Mouse (Mus musculus) lung, postnatal 36 days (tissue): ENCODE results near the gene Nthl1.

ENCODE experiments used
- DNase-seq: peaks from one replicate; pipeline ENCODE4 v3.0.0; 2022; ENCODE audit warnings: mixed read lengths

Nthl1 gene

DNA sequence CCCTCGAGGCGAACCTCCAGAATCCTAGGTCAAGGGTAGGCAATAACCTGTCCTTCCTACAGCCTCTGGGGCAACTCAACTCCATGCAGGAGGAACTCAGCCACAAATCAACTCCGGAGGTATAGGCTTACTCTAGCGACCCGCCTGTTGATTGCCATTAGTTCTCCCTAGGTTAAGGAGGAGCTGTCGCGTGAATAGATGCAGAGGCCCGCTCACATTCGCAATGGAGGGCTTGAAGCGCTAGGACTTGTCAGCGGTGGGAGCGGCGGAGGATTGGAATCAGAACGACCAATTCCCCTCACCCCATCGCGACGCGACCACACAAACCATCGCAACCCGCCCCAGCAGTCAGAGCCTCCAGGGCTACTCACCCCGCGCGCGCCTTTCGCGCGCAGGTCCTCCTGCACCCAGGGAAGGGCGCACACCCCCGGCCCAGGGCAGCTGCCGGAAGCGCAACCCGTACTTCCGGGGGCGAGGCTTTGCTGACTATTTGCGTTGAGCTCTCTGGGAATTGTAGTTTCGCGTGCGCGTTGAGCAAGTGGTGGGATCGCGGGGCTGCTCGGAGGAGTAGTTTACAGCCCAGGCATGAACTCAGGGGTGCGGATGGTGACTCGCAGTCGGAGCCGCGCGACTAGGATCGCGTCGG is at the start of gene Nthl1, which contains the start of gene Tsc2:
Gene Nthl1 (plus strand): TSS at position 514 of the 646 bp plus-strand sequence.
Gene Tsc2 (minus strand): TSS at position 464 of the 646 bp plus-strand sequence.
- peak; percentile 93 for DNase-seq

DNA sequence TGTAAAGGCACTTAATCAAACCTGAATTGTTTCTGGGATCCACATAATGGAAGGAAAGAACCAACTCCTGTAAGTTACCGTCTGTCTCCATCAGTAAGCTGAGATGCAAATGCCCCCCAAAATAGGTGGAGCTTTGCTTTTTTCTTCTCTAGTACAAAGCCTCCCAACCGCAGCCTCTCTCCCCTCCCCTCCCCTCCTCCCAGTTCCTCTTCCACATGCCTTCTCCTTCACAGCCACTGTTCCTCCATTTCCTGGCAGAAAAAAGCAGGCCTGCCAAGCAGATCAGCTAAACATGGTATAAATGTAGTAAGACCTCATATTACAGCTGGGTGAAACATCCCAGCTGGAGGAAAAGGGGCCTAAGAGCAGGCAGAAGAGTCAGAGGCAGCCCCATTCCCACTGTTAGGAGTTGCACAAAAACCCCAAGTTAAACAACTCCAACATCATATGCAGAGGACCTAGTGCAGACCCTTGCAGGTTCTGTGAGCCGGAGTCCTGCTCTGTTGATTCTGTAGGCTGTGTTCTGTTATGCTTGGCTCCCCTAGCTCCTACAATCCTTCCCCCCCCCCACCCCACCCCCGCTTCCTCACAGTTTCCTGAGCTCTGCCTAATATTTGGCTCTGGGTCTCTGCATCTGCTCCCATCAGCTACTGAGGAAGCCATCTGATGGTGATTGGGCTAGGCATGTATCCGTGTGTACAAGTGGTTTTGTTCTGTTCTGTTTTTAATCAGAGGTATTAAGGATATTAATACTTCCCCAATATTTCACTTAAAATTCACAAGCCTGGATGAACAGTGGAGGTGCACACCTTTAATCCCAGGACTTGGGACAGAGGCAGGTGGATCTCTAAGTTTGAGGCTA is 48.6 kb upstream of the Nthl1 start:
- peak; percentile 15 for DNase-seq

DNA sequence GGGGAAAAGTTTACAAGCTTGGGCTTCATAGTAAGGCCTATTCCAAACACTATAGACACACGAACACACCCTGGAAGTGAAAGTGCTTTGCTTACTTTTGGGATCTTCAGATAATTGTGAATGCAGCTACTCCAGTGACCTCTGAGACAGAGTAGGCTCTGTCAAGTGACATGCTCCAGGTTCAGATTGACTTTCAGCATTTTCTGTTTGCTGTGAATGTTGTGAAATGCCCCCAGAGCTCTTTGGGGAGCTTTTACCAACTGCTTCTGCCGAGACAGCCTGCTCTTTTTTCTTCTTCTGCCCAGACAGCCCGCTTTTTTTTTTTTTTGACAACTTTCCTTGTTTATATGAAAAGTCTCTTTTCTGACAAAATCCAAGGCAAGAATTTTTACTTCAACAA is 48.0 kb upstream of the Nthl1 start:
- peak; percentile 28 for DNase-seq

DNA sequence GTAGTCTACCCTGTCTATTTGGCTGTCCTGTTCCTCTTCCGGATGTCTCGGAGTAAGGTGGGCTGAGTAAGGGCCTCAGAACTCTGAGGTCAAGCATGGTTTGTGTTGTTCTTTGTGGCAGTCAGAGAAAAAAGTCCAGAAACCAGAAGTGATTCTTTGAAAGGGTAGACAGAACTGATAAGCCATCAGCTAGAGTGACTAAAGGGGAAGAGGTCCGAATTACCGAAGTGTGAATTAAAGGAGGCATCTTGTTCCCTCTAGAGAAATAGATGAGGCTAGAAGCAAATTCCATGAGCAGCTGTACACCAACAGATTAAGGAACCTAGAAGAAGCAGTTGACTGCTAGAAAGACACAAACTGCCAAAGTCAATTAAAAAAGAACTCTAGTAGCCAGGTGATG is 45.9 kb upstream of the Nthl1 start:
- DNase-seq: no peak

DNA sequence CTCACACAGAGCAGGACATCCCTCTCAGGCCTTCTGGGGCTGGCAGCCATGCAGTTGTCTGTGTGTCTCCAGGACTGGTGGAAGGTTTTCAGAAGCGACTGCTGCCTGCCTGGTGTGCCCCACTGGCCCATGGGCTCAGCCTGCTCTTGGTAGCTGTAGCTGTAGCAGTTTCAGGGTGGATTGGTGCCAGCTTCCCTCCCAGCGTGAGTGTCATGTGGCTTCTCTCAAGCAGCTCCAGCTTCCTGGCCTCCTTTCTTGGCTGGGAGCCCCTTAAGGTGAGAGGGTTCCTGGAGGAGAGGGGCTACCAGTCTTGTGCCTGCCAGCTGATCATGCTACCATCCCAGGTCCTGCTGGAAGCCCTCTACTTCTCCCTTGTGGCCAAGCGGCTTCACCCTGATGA is 41.5 kb upstream of the Nthl1 start:
- peak; percentile 46 for DNase-seq

DNA sequence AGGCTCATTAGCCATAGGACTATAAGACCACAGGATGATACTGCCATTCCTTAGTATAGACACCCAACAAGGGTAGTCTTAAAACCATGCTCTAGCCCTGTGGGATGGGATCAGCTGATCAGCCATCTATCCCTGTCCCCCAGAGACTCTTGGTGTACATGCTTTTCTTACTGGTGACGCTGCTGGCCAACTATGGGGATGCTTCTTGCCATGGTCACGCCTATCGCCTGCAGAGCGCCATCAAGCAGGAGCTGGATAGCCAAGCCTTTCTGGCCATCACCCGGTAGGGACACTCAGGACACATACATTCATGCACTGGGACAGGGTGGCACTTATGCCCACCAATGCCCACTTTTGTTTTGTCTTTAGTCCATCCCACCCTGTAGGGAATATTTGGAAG is 40.8 kb upstream of the Nthl1 start:
- no peak for DNase-seq

DNA sequence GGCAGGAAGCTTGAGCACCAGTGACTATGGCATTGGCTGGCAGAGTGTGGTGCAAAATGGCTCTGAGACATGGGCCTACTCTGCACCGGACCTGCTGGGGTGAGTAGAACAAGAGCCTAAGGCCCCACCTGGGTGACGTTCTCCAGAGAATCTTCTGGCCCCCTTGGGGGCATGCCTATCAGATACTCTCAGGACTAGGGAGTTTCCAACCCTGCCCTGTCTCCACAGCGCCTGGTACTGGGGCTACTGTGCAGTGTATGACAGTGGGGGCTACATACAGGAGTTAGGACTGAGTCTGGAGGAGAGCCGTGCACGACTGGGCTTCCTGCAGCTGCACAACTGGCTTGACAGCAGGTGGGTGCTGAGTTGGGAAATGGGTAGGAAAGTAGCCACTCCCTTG is 39.2 kb upstream of the Nthl1 start:
- DNase-seq: no peak

DNA sequence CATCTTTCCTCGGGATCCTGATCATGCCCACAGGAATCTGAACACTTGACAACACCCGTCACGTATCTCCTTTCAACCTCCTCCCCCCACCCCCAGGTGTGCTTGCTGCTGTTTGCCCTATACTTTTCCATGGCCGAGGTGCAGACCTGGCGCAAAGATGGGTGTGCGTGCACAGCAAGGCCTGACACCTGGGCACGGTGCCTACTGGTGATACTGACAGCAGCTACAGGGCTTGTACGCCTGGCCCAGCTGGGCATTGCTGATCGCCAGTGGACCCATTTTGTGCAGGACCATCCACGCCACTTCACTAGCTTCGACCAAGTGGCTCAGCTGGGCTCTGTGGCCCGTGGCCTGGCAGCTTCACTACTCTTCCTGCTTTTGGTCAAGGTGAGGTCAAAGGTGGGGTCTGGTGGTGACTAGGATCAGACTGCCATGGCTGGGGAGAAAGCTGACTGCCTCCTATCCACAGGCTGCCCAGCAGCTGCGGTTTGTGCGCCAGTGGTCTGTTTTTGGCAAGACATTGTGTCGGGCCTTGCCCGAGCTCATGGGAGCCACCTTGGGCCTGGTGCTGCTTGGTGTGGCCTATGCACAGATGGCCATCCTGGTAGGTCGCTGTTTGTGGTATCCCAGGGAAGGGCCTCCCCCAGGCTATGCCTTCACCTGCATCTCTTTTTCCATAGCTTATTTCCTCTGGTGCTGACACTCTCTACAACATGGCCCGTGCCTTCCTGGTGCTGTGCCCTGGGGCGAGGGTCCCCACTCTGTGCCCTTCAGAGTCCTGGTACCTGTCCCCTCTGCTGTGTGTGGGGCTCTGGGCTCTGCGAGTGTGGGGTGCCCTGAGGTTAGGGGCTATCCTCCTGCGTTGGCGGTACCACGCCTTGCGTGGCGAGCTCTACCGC is 38.2 kb upstream of the Nthl1 start:
- DNase-seq: no peak

DNA sequence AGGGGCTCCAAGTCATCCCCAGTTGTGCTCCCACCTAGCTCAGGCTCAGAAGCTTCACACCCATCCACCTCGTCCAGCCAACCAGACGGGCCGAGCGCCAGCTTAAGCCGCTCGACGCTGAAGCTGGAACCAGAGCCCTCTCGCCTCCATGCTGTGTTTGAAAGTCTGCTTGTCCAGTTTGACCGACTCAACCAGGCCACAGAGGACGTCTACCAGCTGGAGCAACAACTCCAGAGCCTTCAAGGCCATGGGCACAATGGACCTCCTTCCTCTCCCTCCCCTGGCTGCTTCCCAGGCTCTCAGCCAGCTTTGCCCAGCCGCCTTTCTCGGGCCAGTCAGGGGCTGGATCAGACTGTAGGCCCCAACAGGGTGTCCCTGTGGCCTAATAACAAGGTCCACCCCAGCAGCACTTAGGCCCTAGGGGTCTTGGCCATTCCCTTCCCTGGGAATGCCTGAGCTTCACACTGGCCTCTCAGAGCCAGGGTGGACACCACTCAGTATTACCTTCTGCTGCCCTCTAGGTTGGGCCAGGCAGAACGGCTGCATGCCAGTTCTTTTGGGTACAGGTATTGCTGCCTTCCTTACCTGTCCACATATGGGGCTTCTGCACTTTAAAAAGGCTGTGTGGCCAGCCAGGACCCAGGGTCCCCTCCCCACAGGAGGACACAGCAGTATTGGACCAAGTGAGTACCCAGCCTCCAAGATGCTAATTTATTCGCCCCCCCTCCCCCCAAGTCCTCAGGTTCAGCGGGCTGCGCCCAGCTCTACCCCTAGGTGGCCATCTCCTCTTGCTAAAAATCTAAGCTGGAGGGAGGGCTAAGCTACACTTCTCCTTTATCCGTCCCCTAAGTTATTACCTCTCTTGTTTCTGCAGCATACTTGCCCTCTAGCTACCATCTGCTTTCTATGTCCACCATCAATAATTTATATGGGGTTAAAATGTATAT is 37.1 kb upstream of the Nthl1 start:
- DNase-seq: no peak

DNA sequence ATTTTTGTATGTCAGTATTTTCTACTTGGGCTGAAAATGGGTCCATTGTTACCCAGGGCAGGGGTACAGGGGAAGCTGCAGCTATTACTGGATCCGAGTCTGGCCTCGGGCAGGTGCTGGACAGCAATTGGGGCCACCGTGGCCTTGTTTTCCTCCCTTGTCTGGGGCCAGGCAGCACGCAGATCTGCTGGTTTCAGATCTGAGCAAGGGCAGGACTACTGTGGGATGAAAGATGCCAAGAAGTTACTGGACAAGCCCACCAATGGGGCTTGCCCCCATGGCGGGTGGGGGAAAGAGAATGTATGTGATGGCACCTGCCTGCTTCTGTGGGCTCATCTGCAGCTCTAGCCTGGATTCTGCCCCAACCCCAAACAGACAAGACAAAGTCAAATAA is 36.4 kb upstream of the Nthl1 start:
- no peak for DNase-seq

DNA sequence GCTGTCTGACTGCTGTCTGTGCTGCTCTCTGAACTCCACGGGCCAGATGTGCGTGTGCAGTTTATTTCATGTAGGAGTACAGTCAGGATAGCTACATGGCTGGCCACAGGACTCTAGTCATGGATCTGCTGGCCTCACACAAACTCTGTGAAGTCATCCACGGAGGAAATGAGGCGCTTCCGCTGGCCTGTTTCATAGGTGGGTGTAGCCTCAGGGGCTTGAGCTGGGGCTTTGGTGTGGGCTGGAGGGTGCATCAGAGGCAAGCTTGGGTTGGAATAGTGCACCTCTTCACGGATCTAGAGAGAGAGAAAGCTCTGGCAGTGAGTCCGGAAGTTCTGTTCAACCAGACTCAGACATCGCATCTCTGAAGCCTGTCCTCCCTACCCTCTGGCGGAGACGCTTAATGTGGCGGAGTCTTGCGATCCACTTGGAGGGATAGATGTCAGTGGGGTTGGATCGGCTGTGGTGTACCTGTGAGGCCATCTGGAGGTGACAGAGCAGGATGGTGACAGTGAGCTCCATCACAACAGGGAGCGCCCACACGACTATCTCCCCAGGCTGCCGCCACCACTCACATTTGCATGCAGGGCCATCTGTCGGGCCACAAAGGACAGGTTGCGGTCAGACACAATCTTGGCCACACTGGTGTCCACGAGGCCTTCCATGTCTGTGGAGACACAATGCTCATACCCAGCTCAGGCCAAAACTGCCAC is 35.9 kb upstream of the Nthl1 start:
- DNase-seq: no peak

DNA sequence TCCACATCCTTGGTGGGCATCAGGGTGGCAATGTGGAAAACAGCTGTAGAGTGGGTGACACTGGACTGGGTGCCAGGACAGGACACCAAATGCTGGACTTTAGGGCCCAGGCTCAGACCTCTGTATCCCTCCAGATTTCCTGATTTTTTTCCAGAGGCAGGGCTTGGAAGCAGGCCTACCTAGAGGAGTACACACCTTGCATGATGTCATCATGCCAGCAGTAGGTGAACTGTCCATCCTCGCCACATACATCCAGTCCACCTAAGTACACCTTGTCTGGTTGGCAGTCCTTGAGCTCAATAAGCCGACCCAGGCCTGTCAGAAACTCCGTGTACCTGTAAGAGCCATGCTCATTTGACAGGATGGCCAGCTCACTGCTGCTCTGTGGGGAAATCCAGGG is 34.5 kb upstream of the Nthl1 start:
- no peak for DNase-seq

DNA sequence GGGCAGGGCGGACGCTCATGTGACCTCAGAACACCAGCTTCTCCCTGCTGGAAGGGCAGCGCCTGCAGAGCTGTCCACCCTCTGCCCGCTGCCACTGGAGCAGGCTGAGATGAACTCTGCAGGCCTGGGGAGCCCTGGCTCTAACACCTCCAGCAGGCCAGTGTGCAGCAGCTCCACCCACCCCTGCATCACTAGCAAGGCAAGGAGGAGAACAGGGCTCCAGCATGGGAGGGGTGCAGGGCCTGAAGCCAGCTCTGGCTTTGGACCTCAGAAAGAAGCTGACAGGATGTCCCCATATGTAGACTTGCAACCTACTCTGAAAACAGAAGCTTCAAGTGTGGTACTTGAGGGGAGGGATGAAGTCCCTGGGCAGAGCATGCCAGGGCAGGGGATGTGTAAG is 32.0 kb upstream of the Nthl1 start:
- no peak for DNase-seq

DNA sequence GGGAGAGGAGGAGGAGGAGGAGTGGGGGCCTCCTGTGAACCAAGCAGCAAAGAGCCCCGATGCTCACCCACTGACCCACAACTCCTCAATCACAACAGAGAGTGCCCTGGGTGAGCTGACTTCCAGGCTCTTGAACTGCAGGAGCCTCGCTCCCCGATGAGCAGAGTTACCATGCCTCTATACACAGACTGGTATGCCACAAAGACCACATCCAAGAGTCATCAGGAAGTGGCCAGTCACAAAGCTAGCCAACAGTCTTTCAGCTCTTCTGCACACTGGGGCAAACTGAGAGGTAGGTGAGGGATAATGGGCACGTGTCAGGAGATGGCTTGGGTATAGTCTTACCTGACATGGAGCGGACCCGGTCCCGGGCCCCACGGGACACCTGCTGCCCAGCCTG is 28.5 kb upstream of the Nthl1 start:
- DNase-seq: no peak

DNA sequence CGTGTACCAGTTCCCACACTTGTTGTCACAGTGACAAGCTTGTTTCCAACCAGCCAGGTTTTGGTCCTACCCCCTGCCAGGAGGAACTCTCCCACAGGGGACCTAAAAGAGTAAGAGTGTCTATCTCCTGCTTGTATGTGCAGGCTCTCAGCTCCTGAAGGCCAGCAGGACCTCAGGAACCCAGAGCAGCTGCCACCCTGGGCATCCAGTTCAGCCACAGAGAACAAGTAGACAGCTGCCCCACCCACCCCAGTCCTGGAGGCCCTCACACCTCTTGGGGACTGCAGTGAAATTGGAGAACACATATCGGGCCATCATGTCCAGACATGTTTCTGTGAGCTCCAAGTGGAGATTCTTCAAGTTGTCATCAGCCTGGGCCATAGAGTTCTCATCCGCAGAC is 27.9 kb upstream of the Nthl1 start:
- DNase-seq: no peak

DNA sequence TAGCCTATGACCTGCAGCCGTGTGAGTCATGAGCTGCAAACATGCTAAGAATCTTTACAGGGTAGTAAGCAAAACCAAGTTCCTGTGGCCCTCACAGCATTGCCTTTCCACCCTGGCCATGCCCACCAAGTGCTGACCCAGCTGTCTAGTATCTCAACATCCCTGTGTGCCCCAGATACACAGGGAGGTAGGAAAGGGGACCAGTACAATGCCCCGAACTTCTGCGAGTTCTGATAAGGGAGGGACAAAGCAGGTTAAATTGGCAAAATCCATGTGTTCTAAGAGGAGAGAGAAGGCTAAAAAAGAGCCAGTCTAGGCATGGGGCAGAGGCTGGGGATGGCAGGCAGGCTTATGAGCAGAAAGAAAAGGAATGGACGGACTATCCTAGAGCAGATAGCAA is 24.1 kb upstream of the Nthl1 start:
- no peak for DNase-seq

DNA sequence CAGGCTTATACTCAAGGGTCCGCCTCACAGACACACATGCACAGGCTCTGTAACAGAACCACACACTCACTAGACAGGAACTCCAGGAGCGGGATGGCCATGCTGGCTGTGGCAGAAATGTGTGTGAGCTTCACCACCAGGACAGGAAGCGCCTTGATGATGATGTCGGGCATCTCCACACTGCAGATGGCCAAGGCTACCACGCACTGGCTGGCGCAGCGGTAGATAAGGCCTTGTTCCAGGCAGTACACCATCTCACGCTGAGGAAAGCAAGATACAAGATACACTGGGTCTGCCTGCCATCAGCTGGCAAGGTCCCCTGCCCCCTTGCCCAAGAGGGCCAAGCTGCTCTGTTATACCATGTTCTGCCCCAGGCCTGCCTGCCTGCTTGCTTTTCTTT is 23.6 kb upstream of the Nthl1 start:
- no peak for DNase-seq

DNA sequence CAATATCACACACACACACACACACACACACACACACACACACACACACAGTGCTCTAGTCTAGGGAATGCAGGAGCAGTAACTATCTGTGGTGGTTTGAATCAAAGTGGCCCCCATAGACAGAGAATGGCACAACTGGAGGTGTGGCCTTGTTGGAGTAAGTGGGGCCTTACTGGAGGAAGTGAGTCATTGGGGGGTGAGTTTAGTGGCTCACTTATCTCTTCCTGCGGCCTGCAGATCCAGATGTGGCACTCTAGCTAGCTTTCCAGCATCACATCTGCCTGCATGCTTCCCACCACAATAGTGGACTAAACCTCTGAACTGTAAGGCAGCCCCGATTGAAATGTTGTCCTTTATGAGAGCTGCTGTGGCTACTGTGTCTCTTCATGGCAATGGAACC is 21.8 kb upstream of the Nthl1 start:
- no peak for DNase-seq

DNA sequence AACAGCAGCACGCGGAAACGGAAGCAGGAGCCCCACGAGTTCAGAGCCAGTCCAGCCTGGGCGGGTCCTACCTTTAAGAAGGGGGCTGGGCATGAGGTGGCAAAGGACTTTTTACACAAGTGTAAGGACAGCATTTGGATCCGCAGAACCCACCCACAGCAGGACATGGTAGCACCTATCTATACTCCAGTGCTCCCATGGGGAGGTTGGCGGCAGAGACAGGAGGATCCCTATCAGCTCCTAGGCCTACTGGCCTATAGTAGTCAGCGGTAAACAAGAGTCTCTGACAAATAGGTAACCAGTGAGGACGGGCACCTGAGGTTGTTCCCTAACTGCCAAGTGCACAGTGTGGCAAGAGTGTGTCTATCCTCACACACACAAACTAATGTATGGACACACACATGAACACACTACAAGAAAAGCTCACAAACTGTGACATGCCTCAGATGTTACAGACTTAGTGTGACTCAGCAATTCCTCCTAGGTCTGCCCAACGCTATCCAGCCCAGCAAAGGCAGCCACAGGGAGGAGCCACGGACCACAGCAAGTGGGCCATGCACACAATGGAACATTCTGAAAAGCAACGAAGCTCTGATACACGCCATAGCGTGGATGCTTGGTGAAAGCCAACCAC is 14.8 kb upstream of the Nthl1 start:
- DNase-seq: no peak

DNA sequence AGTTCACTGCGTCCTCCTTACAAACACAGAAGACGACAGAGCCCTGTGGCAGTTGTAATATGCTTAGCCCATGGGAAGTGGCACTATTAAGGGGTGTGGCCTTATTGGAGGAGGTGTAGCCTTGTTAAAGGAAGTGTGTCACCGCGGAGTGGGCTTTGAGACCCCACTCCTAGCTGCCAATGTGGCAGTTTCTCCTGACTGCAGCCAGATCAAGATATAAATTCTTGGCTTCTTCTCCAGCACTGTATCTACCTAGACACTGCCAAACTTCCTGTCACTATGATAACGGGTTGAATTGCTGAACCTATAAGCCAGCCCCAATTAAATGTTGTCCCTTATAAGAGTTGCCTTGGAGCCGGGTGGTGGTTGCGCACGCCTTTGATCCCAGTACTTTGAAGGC is 7.0 kb upstream of the Nthl1 start:
- no peak for DNase-seq

DNA sequence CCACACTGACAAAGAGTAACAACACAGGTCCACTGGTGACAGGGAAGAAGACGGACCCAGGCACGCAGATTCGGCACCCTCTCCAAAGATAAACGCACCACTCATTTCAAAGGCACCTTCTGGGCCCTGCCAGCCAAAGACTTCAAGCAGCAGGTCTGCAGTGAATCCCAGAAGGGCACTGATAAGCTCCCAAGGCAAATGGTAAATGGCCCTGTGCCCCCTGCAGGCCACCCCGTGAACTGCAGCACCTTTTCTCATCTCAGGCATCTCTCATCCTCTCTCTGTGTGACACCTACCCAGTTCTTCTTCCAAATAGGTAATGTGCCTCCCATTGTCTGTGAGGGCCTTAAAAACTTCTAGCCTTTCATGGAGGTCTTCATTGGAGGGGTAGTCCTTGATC is 3.8 kb upstream of the Nthl1 start:
- peak; percentile 90 for DNase-seq
